Mouse (Mus musculus) cerebellum, postnatal 4 days (tissue): ENCODE data around the gene Tbx15.

Experiments
- DNase-seq, 2 experiments: peaks; one replicate each; pipeline ENCODE4 v3.0.0; 2022; ENCODE audit warnings: low spot score in 2 of 2, mixed read lengths in 1 of 2

Gene Tbx15

DNA sequence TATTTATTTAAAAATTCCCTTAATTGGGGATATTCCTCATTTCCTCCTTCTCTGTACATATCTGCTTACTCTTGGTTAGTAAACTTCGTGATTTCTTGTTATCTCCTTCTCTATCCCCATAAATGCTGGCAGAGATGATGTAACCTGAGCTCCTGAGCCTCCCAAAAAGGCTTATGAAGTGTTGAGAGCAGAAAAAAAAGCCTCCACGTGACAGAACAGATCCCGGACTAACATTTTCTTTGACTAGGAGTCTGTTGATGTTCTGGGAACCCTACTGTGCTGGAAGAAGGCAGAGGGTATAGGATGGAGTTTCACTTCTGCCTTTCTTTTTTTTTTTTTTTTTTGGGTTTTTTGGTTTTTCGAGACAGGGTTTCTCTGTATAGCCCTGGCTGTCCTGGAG lies 146.9 kb downstream of the Tbx15 start:
- no peak for DNase-seq
